Mouse (Mus musculus) forebrain, embryonic 16.5 days (tissue): ENCODE data around the gene Mcts2. TPM values are rescaled to one million over a fixed set of nuclear protein-coding genes. Genes with fewer than 3 reads are reported as not detected.

Experiments used
- ATAC-seq: fragments of 200-750 bp; cut with Nextera tagmentation; 2 replicates; pipeline ENCODE4 v1.8.0; 2017; ENCODE audit warnings: mild to moderate bottlenecking, moderate library complexity
- H3K27ac ChIP-seq: fragments of 300-500 bp; sonication (generic); 2 replicates; pipeline ENCODE4 v1.5.1; 2014; ENCODE audit warnings: low read length, control low read depth
- H3K27me3 ChIP-seq: fragments of 300-500 bp; sonication (generic); replicated peaks from 2 replicates; pipeline ENCODE4 v1.6.1; 2014; ENCODE audit warnings: low read length; ENCODE audit not compliant: control insufficient read depth, insufficient read depth
- H3K36me3 ChIP-seq: fragments of 300-500 bp; sonication (generic); 2 replicates; pipeline ENCODE4 v1.6.1; 2014; ENCODE audit not compliant: control insufficient read depth, insufficient read depth
- H3K4me1 ChIP-seq: fragments of 300-500 bp; sonication (generic); replicated peaks from 2 replicates; pipeline ENCODE4 v1.6.1; 2014; ENCODE audit warnings: low read length; ENCODE audit not compliant: control insufficient read depth, insufficient read depth
- H3K4me2 ChIP-seq: fragments of 300-500 bp; sonication (generic); 2 replicates; pipeline ENCODE4 v1.6.1; 2014; ENCODE audit warnings: mild to moderate bottlenecking, low read length, control low read depth
- H3K4me3 ChIP-seq: fragments of 300-500 bp; sonication (generic); replicated peaks from 2 replicates; pipeline ENCODE4 v1.5.1; 2014; ENCODE audit warnings: mild to moderate bottlenecking, low read length, control low read depth
- H3K9ac ChIP-seq: fragments of 300-500 bp; sonication (generic); replicated peaks from 2 replicates; pipeline ENCODE4 v1.6.1; 2014; ENCODE audit warnings: low read depth, low read length, control low read depth
- H3K9me3 ChIP-seq: fragments of 300-500 bp; sonication (generic); 2 replicates; pipeline ENCODE4 v1.6.1; 2016; ENCODE audit warnings: low read length; ENCODE audit not compliant: control insufficient read depth
- WGBS: fragments of 180-500 bp; shearing (Covaris S2); extraction: QIAGEN DNeasy Blood & Tissue Kit; methylation state at CpG from one replicate; pipeline ENCODE4 v1.1.7; 2014; 5-methylcytosine and 5-hydroxymethylcytosine counted together
- polyA plus RNA-seq: library from polyadenylated mRNA; unstranded; fragments of >200 nt; fragmentation: Nextera tagmentation; extraction: Ambion mirVana; gene quantifications from 2 replicates; pipeline ENCODE4 v1.2.1, GENCODE M21; 2015

Mcts2 gene
- polyA plus RNA-seq, 1 experiment from 2014 or later: 32.8 TPM

DNA sequence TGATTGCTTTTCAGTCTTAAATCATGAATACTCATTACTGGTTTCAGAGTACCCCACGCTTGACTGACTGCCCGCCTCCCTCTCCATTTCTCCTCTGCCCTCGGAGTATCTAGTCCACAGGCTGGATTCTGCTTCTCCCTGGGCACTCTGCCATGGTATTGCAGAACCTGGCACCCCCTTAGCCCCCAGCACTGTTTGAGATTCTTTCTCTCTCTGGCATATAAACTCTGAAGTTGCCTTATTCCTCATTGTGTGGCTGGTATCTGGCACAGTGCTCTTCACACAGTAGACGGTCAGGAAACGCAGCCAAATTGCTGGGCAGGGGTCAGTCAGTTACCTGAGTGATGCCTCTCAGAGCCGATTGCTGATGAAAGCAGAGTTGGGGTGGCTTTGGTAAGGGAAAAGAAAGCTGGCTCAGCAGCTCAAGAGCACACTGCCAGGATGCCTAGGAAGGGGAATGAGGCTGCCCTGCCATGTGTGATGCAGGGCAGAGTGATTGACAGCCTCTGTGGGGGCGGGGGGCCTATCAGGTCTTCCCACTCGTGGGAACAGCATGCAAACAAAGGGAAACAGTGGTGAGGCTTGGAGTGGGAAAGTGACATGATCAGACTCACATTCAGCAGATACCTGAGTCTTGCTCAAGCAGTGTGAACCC is 7.0 kb upstream of the Mcts2 start:
- H3K36me3 ChIP-seq: peaks cover 60% of the 10 kb centered on the region
- H3K9ac ChIP-seq: no peak overlapping the region
- H3K27me3 ChIP-seq: no peaks in the 10 kb centered on the region
- H3K4me2 ChIP-seq: no peak overlapping the region
- H3K27ac ChIP-seq: no peak overlapping the region
- no peaks in the 10 kb centered on the region for H3K9me3 ChIP-seq
- 71% methylated on average over 8 of the region's 8 CpGs for WGBS
- H3K4me1 ChIP-seq: peaks cover 22% of the 10 kb centered on the region
- no peak overlapping the region for H3K4me3 ChIP-seq
- ATAC-seq: peak; percentile 24

DNA sequence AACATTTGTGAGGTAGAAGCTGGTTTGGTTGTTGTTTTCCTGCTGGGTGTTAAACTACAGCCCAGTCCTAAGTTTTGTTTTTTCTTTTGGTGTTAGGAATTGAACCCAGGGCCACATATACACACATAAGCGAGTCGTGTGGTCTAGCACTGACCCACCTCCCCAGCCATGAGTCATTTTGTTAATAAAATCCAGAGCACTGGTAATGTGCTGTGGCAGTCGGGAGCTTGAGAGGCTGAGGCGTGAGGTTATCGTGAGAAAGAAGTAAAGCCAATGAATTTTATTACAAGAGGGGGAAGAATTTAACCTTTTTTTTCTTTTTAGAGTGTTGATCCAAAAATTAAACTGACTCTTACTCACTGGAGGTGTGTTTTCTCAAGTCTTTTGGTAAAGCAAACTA is 3.7 kb upstream of the Mcts2 start:
- Histone ChIP-seq H3K9ac (no peak overlapping the region), H3K4me1 (peaks cover 22% of the 10 kb centered on the region), H3K36me3 (peaks cover 81% of the 10 kb centered on the region), H3K9me3 (peaks cover 8% of the 10 kb centered on the region), H3K4me3 (no peak overlapping the region), H3K27me3 (no peaks in the 10 kb centered on the region), H3K4me2 (no peak overlapping the region), H3K27ac (no peak overlapping the region)
- WGBS: 94% methylated on average over 5 of the region's 5 CpGs
- no peak for ATAC-seq

DNA sequence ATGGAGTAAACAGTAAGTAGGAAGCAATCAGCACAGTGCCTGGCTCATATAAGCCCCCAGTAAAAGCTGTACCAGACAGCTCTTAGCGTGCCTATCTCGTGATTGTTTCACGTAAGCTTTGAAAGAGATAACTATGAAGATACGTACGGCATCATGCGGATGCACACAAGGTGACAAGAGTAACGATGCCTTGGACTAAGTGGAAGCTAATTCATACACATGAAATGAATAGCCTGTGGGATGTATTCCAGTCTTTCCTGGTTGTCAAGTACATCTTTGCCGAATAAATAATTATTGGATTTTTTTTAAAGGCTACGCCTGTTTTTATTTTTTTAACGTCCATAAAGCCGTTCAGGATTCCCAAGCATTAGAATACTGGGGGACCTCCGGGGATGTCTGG is 436 bp upstream of the Mcts2 start:
- Histone ChIP-seq H3K4me1 (peaks cover 5% of the 10 kb centered on the region; the same call in 1 of the 2 replicates), H3K9ac (no peak overlapping the region), H3K4me2 (peak overlapping the region; percentile 39), H3K27ac (peak overlapping the region; percentile 56), H3K36me3 (peaks cover 68% of the 10 kb centered on the region), H3K27me3 (no peaks in the 10 kb centered on the region), H3K4me3 (peak overlapping the region; percentile 5), H3K9me3 (peaks cover 8% of the 10 kb centered on the region)
- ATAC-seq: 0 out of 2 replicates have a peak, but pooled peaks have one; percentile 14
- 56% methylated on average over 12 of the region's 12 CpGs for WGBS

DNA sequence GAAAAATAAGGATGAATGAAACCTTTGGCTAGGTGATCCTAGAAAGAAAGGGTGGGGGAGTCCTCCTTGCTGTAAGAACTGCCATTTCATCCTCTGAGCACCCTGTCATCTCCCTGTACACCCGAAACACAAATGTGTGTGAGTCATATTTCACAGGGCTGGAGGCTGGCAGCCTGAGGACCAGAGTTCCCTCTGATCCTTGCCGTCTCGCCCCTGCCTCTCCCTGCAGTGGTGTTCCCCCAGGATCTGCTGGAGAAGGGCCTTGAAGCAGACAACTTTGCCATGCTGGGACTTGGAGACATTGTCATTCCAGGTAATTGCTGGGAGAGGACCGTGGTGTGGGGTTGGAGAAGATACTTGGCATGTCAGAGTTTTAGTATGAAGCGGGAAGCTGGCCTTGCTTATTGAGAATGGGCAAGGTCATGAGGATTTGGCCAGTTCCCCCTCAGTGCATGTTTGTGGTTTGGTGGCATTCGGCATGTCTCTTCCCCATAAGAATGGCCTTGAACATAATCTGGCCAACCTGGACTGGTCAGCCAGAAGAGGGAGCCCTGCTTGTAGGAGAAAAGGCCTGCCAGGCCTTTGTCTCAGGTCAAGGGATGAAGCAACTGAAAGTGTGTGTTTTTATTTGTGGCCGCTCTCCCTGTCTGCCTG is 4.9 kb downstream of the Mcts2 start:
- H3K4me1 ChIP-seq: peaks cover 8% of the 10 kb centered on the region; the same call in 1 of the 2 replicates
- no peak overlapping the region for H3K4me3 ChIP-seq
- WGBS: 77% methylated on average over 7 of the region's 7 CpGs
- peaks cover 7% of the 10 kb centered on the region for H3K9me3 ChIP-seq
- no peak overlapping the region for H3K4me2 ChIP-seq
- ATAC-seq: no peak
- H3K9ac ChIP-seq: no peak overlapping the region
- H3K27ac ChIP-seq: no peak overlapping the region
- no peaks in the 10 kb centered on the region for H3K27me3 ChIP-seq
- peaks cover 24% of the 10 kb centered on the region for H3K36me3 ChIP-seq

DNA sequence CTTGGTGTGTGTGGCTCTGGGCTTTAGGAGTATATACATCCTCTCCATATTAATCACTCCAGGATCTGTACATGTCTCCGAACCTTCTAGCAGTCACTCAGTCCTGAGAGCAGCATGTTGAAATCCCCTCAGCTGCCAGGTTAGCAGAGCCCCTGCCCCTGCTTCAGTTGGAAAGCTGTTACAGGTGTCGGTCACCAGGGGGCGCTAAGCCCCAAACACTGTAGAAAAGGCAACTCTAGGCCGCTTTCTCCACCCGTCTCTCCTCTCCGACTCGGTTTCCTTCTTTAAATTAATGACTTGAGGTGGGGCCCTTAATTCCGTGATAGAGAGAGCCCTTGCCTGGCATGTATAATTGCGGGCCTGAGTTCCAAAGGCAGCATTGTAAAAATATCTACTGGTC is 6.4 kb downstream of the Mcts2 start:
- Histone ChIP-seq H3K4me3 (peak overlapping the region; percentile 30), H3K36me3 (peaks cover 20% of the 10 kb centered on the region), H3K9ac (peak overlapping the region; percentile 46), H3K27ac (no peak overlapping the region), H3K4me1 (peaks cover 3% of the 10 kb centered on the region; the same call in 1 of the 2 replicates), H3K4me2 (peak overlapping the region; percentile 46), H3K9me3 (no peaks in the 10 kb centered on the region), H3K27me3 (no peaks in the 10 kb centered on the region)
- ATAC-seq: peak; percentile 52; the same call in 1 of the 2 replicates
- 15% methylated on average over 9 of the region's 9 CpGs for WGBS

DNA sequence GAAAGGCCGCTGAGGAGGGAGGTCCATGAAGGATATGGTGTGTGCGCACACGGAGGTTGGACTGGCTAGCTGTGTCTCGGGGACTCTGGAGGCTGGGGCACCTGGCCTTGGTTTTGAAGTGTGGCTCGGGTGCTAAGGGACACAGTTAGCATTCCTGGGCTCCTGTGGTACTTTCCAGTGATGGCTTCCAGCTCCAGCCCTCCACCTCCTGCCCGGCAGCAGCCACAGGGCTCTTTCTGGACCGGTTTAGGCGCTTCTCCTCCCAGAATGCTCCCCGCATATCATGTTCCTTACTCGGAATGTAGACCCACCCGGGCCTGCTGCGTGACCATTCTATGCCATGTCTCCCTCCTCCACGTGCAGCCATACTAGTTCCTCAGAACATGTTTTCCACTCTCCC is 6.9 kb downstream of the Mcts2 start:
- Histone ChIP-seq H3K9ac (peak overlapping the region; percentile 46; the same call in 1 of the 2 replicates), H3K27ac (no peak overlapping the region), H3K36me3 (peaks cover 20% of the 10 kb centered on the region), H3K4me2 (peak overlapping the region; percentile 46), H3K27me3 (no peaks in the 10 kb centered on the region), H3K9me3 (no peaks in the 10 kb centered on the region), H3K4me3 (no peak overlapping the region; the same call in 1 of the 2 replicates), H3K4me1 (peaks cover 3% of the 10 kb centered on the region; the same call in 1 of the 2 replicates)
- 92% methylated on average over 13 of the region's 13 CpGs for WGBS
- ATAC-seq: no peak

DNA sequence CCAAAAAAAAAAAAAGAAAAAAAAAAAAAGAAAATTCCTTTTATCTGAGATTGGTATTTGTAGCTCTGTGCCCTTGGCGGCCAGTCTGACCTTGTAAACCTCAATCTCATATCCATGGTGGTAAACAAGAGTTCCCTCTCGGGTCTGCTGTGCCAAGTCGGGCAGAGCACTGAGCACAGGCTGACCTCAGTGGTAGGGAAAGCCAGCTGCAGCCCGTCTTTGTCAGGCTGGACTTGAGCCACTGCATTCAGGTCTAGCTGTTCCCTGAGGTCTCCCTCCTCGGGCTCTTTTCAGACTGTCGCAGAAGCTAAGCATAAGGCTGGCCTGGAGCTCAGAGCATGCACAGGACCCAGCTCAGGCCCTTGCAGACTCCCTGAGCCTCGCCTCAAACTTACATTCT is 7.9 kb downstream of the Mcts2 start:
- no peak overlapping the region for H3K9ac ChIP-seq
- no peak overlapping the region for H3K4me3 ChIP-seq
- H3K27me3 ChIP-seq: no peaks in the 10 kb centered on the region
- no peaks in the 10 kb centered on the region for H3K9me3 ChIP-seq
- ATAC-seq: no peak
- 82% methylated on average over 7 of the region's 7 CpGs for WGBS
- H3K4me2 ChIP-seq: no peak overlapping the region
- H3K36me3 ChIP-seq: peaks cover 20% of the 10 kb centered on the region
- H3K27ac ChIP-seq: no peak overlapping the region
- peaks cover 3% of the 10 kb centered on the region; the same call in 1 of the 2 replicates for H3K4me1 ChIP-seq

DNA sequence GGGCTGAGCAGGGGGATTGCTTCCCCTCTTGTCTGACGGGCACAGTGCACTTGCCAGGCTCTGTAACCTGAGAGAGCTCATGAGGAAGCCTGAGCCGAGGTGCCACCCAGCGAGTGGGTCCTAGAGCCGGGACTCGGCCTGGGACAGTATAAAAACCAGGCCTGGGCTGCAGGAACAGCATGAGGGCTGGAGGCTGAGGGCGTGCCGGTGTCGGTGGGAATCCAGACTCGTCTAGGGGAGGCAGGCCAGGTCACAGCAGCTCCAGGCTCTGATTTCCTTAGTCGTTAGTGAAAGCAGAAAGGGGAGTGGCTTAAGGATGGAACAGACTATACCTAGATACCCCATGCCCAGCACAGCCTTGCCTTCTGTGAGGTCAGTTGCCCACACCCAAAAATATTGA is 9.2 kb downstream of the Mcts2 start:
- Histone ChIP-seq H3K27ac (no peak overlapping the region), H3K9ac (peak overlapping the region; percentile 57; the same call in 1 of the 2 replicates), H3K4me2 (no peak overlapping the region), H3K4me3 (no peak overlapping the region), H3K9me3 (no peaks in the 10 kb centered on the region), H3K27me3 (no peaks in the 10 kb centered on the region), H3K36me3 (peaks cover 28% of the 10 kb centered on the region), H3K4me1 (peaks cover 3% of the 10 kb centered on the region; the same call in 1 of the 2 replicates)
- WGBS: 71% methylated on average over 10 of the region's 10 CpGs
- peak; percentile 2; the same call in 1 of the 2 replicates for ATAC-seq

DNA sequence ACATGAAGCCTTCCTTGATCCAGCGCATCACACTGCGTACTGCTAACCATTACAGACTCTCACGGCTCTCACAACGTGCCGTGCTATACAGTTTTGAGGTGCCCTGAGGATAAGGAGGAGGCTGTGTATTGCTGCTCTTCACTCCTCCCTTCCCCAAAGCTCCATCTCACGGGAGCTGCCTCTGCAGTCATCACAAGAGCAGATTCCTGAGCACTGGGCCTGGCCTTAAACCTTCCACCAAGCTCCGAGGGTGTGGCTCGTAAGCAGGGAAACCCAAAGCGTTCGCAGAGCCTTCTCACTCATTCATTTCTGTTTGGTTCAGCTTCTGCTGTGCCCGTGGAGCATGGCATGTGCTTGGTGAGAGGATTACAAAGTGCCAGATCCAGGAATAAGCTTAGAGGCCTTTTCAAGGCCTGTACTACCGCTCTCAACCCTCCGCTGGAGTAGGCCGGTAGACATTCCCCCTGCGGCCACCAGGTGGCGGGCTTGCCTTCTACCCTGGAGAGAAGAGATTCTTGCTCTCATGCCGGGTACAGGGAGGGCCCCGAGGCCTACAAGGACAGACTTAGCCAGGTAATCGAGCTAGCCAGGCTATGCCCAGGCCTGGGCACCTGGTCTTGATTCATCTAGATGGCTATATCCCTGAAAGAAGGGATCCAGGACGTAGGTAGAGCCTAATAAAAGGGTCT is 9.8 kb downstream of the Mcts2 start:
- Histone ChIP-seq H3K4me3 (no peak overlapping the region), H3K9ac (peak overlapping the region; percentile 57), H3K4me1 (peaks cover 3% of the 10 kb centered on the region; the same call in 1 of the 2 replicates), H3K27me3 (no peaks in the 10 kb centered on the region), H3K27ac (peak overlapping the region; percentile 39; the same call in 1 of the 2 replicates), H3K36me3 (peaks cover 33% of the 10 kb centered on the region), H3K4me2 (no peak overlapping the region), H3K9me3 (no peaks in the 10 kb centered on the region)
- peak; percentile 78 for ATAC-seq
- WGBS: 42% methylated on average over 20 of the region's 20 CpGs
